Mouse (Mus musculus) right cerebral cortex, postnatal 25 days (tissue): ENCODE results near the gene Spata13.

Experiments used
- DNase-seq: peaks from one replicate; pipeline ENCODE4 v3.0.0; 2022

Gene Spata13

GRCm38 (mm10) chr14:60641120-60641519, 7.3 kb downstream of the Spata13 start:
- DNase-seq: no peak

GRCm38 (mm10) chr14:60642131-60642530, 8.3 kb downstream of the Spata13 start:
- DNase-seq: no peak

GRCm38 (mm10) chr14:60643098-60643870, 9.5 kb downstream of the Spata13 start:
- DNase-seq: no peak

- DNase-seq: no peak
Observed at GRCm38 (mm10) chr14:60646373-60646772, 12.6 kb downstream of the Spata13 start.

GRCm38 (mm10) chr14:60647885-60648284, 14.1 kb downstream of the Spata13 start:
- DNase-seq: no peak

GRCm38 (mm10) chr14:60648956-60649355, 15.2 kb downstream of the Spata13 start:
- DNase-seq: no peak

GRCm38 (mm10) chr14:60653184-60653583, 19.4 kb downstream of the Spata13 start:
- DNase-seq: no peak

GRCm38 (mm10) chr14:60653977-60654376, 20.2 kb downstream of the Spata13 start:
- DNase-seq: no peak

- DNase-seq: no peak
Observed at GRCm38 (mm10) chr14:60654708-60655107, 20.9 kb downstream of the Spata13 start.

GRCm38 (mm10) chr14:60655941-60656700, 22.3 kb downstream of the Spata13 start:
- peak; percentile 71 for DNase-seq

- DNase-seq: no peak
Observed at GRCm38 (mm10) chr14:60656701-60657085, 22.9 kb downstream of the Spata13 start.

- DNase-seq: no peak
Observed at GRCm38 (mm10) chr14:60657891-60658290, 24.1 kb downstream of the Spata13 start.

GRCm38 (mm10) chr14:60659498-60659897, 25.7 kb downstream of the Spata13 start:
- peak; percentile 79 for DNase-seq

- no peak for DNase-seq
Observed at GRCm38 (mm10) chr14:60660591-60660990, 26.8 kb downstream of the Spata13 start.

GRCm38 (mm10) chr14:60661281-60661680, 27.5 kb downstream of the Spata13 start:
- no peak for DNase-seq

GRCm38 (mm10) chr14:60663309-60663940, 29.6 kb downstream of the Spata13 start:
- no peak for DNase-seq

GRCm38 (mm10) chr14:60664641-60665040, 30.8 kb downstream of the Spata13 start:
- no peak for DNase-seq

- no peak for DNase-seq
Observed at GRCm38 (mm10) chr14:60665263-60665662, 31.5 kb downstream of the Spata13 start.

- DNase-seq: no peak
Observed at GRCm38 (mm10) chr14:60666252-60666651, 32.5 kb downstream of the Spata13 start.

- DNase-seq: no peak
Observed at GRCm38 (mm10) chr14:60670191-60670590, 36.4 kb downstream of the Spata13 start.

- no peak for DNase-seq
Observed at GRCm38 (mm10) chr14:60671504-60671903, 37.7 kb downstream of the Spata13 start.

GRCm38 (mm10) chr14:60675697-60676096, 41.9 kb downstream of the Spata13 start:
- DNase-seq: no peak

GRCm38 (mm10) chr14:60676625-60677314, 43.0 kb downstream of the Spata13 start:
- DNase-seq: no peak
